Mouse (Mus musculus): ENCODE measurements around the gene Fdx1l. TPM values are rescaled to one million over a fixed set of nuclear protein-coding genes. Genes with fewer than 3 reads are reported as not detected.
A peak's percentile ranks its signal among the peaks of the same experiment; 100 is the strongest.

The Fdx1l gene
- polyA plus RNA-seq, 1 experiment from 2014 or later: 46.5 TPM

DNA sequence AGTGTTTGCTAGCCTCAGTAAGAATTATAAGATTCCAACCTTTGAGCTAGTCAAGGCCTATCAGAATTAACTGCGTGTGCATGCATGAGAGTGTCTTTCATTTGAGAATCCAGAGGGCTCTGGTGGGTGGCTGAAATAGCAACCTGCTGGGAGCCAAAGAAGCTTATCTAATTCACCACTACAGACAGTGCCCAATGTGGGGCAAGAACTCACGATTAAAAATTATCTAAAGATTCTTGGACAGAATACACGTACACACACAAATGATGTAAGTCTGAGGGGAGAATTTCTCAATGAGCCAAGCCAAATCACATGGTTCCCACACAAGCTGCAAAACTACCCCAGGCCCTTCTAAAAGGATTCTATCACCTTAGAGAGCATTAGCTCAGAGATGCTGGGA is 9.9 kb upstream of the Fdx1l start:
- Histone ChIP-seq H3K36me3 (ENCODE audit: control insufficient read depth, insufficient read depth, low read length) (peaks cover 80% of the 10 kb centered on the region), H3K4me2 (ENCODE audit: low read depth, low read length) (no peak overlapping the region), H3K27me3 (ENCODE audit: control insufficient read depth, insufficient read depth, low read depth, low read length) (no peaks in the 10 kb centered on the region), H3K27ac (ENCODE audit: low read length) (no peak overlapping the region), H3K9ac (ENCODE audit: low read length) (no peak overlapping the region), H3K4me1 (replicated peaks; ENCODE audit: control insufficient read depth, insufficient read depth, low read length) (no peaks in the 10 kb centered on the region), H3K9me3 (ENCODE audit: control insufficient read depth, low read length) (no peaks in the 10 kb centered on the region), H3K4me3 (ENCODE audit: low read length) (no peak overlapping the region)
- 72% methylated on average over 3 of the region's 3 CpGs for WGBS
- ATAC-seq (ENCODE audit: low read depth): no peak

DNA sequence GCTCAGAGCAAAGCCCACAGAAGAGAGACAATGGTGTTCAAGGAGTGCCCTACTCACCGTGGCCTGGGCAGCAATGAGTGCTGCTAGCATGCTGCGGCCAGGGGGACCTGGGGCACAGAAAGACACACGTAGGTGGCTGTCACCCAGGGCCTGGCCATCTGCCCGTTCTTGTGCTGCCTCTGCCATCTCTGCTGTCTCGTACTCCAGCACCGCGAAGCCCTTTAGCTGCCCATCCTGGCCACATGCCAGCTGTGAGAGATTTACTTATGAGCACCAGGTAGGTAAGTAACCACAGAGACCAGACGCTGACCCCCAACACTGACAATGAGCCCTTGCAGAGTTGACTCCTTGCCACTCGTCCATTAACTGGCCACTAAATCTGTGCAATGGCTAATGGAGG is 7.7 kb upstream of the Fdx1l start:
- peaks cover 83% of the 10 kb centered on the region for H3K36me3 ChIP-seq (ENCODE audit: control insufficient read depth, insufficient read depth, low read length)
- no peak overlapping the region for H3K27ac ChIP-seq (ENCODE audit: low read length)
- no peak overlapping the region for H3K9ac ChIP-seq (ENCODE audit: low read length)
- WGBS: 83% methylated on average over 9 of the region's 9 CpGs
- H3K9me3 ChIP-seq (ENCODE audit: control insufficient read depth, low read length): no peaks in the 10 kb centered on the region
- H3K4me2 ChIP-seq (ENCODE audit: low read depth, low read length): no peak overlapping the region
- no peaks in the 10 kb centered on the region for H3K4me1 ChIP-seq (replicated peaks; ENCODE audit: control insufficient read depth, insufficient read depth, low read length)
- no peak for ATAC-seq (ENCODE audit: low read depth)
- no peaks in the 10 kb centered on the region for H3K27me3 ChIP-seq (ENCODE audit: control insufficient read depth, insufficient read depth, low read depth, low read length)
- no peak overlapping the region for H3K4me3 ChIP-seq (ENCODE audit: low read length)

- Histone ChIP-seq H3K36me3 (ENCODE audit: control insufficient read depth, insufficient read depth, low read length) (peaks cover 52% of the 10 kb centered on the region), H3K4me2 (ENCODE audit: low read depth, low read length) (no peak overlapping the region), H3K27ac (ENCODE audit: low read length) (no peak overlapping the region), H3K4me1 (replicated peaks; ENCODE audit: control insufficient read depth, insufficient read depth, low read length) (peaks cover 7% of the 10 kb centered on the region), H3K9ac (ENCODE audit: low read length) (no peak overlapping the region), H3K27me3 (ENCODE audit: control insufficient read depth, insufficient read depth, low read depth, low read length) (no peaks in the 10 kb centered on the region), H3K9me3 (ENCODE audit: control insufficient read depth, low read length) (no peaks in the 10 kb centered on the region), H3K4me3 (ENCODE audit: low read length) (no peak overlapping the region)
- no peak for ATAC-seq (ENCODE audit: low read depth)
- 80% methylated on average over 3 of the region's 3 CpGs for WGBS
These were observed 2.2 kb upstream of the Fdx1l start for GRCm38 (mm10) chr9:21075625-21076024.

DNA sequence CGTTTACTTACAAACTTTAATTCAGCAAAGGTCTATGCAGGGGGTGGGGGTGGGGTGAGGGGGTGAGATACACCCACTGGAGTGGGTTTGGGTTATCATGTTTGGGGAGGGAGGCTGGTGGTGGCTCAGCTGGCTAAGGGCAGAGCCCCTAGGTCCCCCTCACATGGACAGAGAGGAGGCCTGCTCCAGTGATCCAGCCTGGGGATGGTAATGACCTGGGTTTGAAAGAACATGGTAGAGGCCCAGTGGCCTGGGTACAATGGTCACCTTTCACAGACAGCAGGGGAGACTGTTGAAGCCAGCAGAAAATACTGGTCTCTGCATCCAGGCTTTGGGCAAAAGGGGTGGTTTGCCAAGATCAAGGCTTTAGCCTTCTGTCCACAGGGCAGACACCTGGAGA is 759 bp upstream of the Fdx1l start:
- no peak overlapping the region for H3K4me3 ChIP-seq (ENCODE audit: low read length)
- peaks cover 7% of the 10 kb centered on the region for H3K4me1 ChIP-seq (replicated peaks; ENCODE audit: control insufficient read depth, insufficient read depth, low read length)
- 0 out of 2 replicates have a peak overlapping the region, but pooled peaks have one; percentile 78 for H3K4me2 ChIP-seq (ENCODE audit: low read depth, low read length)
- H3K27ac ChIP-seq (ENCODE audit: low read length): peak overlapping the region; percentile 62; the same call in 1 of the 2 replicates
- ATAC-seq (ENCODE audit: low read depth): no peak
- peaks cover 37% of the 10 kb centered on the region for H3K36me3 ChIP-seq (ENCODE audit: control insufficient read depth, insufficient read depth, low read length)
- H3K9ac ChIP-seq (ENCODE audit: low read length): no peak overlapping the region
- whole genome bisulfite sequencing: 82% methylated on average over 1 of the region's 1 CpGs
- no peaks in the 10 kb centered on the region for H3K9me3 ChIP-seq (ENCODE audit: control insufficient read depth, low read length)
- no peaks in the 10 kb centered on the region for H3K27me3 ChIP-seq (ENCODE audit: control insufficient read depth, insufficient read depth, low read depth, low read length)

DNA sequence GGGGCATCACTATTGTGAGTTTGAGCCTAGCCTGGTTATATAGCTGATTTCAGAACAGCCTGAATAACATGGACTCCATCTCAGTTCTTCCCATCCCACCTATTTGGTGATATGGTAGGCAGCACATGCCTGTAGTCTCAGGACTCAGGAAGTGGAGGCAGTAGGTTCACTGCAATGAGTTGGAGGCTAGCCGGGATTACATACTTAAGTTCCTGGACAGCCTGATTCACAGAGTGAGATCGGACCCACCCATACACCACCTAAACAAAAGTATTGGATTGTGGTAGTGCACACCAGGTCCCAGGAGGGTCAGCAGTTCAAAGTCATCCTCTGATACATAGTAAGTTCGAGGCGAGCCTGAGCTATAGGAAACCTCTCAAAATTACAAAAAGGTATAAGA is 773 bp downstream of the Fdx1l start:
- WGBS: 6% methylated on average over 4 of the region's 4 CpGs
- H3K9ac ChIP-seq (ENCODE audit: low read length): peak overlapping the region; percentile 78
- no peaks in the 10 kb centered on the region for H3K27me3 ChIP-seq (ENCODE audit: control insufficient read depth, insufficient read depth, low read depth, low read length)
- no peaks in the 10 kb centered on the region for H3K9me3 ChIP-seq (ENCODE audit: control insufficient read depth, low read length)
- ATAC-seq (ENCODE audit: low read depth): peak; percentile 2; the same call in 1 of the 2 replicates
- peaks cover 7% of the 10 kb centered on the region for H3K4me1 ChIP-seq (replicated peaks; ENCODE audit: control insufficient read depth, insufficient read depth, low read length)
- peak overlapping the region; percentile 68 for H3K4me3 ChIP-seq (ENCODE audit: low read length)
- peaks cover 24% of the 10 kb centered on the region for H3K36me3 ChIP-seq (ENCODE audit: control insufficient read depth, insufficient read depth, low read length)
- H3K4me2 ChIP-seq (ENCODE audit: low read depth, low read length): peak overlapping the region; percentile 78
- no peak overlapping the region for H3K27ac ChIP-seq (ENCODE audit: low read length)

DNA sequence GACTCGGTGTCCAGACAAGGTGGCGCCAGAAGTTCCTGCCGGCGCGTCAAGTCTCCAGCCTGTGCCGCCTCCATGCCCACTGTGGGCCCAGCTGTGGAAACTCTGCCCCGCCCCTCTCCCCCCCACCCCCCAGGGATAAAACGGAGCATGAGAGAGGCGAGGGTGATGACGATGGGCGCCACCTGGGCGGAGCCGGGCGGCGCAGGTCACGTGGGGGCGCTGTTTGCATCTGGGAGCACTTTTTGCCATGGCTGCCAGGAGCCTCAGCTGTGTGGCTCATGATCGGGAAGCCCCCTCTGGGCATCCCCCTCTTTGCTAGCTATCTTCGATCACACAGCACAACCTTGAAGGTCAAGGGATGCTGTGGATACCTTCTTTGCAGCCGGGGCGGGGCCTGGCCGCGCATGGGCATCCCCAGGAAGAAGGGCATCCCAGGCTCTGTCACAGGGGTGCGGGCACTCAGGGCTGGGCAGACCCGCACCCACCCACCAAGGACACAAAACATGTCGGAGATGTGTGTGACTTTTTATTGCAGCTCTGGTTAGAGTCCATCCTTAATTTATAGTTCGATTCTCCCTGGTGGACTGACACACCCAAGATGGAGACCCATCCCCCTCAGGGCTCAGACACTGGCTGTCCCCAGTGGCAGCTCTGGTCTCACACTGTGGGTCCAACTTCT is 6.3 kb downstream of the Fdx1l start, which contains the start of gene Zglp1:
Gene Zglp1 (minus strand): TSS at position 88 of the 679 bp plus-strand sequence.
- ATAC-seq (ENCODE audit: low read depth): no peak
- Histone ChIP-seq H3K27ac (ENCODE audit: low read length) (no peak within 1 kb of the TSS), H3K36me3 (ENCODE audit: control insufficient read depth, insufficient read depth, low read length) (peaks cover 12% of the 10 kb centered on the region), H3K4me3 (ENCODE audit: low read length) (no peak within 1 kb of the TSS), H3K27me3 (ENCODE audit: control insufficient read depth, insufficient read depth, low read depth, low read length) (no peaks in the 10 kb centered on the region), H3K9ac (ENCODE audit: low read length) (no peak within 1 kb of the TSS), H3K4me2 (ENCODE audit: low read depth, low read length) (no peak within 1 kb of the TSS), H3K4me1 (replicated peaks; ENCODE audit: control insufficient read depth, insufficient read depth, low read length) (no peaks in the 10 kb centered on the region; the same call in none of the 2 replicates), H3K9me3 (ENCODE audit: control insufficient read depth, low read length) (no peaks in the 10 kb centered on the region)
- WGBS: 79% methylated on average over 27 of the region's 27 CpGs

DNA sequence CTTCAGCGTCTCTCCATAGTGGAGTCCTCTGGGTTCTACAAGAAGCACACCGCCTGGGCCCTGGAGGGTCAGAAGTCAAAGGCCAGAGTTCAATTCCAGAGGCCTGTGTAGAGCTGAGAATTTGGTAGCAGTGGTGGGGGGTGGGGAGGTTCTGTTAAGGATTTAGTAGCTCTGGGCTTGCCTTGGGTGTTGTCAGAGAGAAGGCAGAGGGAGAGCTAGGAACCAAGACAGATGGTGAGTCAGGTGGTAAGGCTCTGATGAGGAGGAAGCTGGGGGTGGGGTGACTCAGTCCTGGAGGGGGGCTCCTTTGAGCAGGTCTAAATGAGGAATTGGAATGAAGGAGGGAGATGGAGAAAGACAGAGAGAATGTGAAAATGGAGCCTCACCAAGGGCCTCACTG is 10.5 kb downstream of the Fdx1l start:
- no peak overlapping the region for H3K4me2 ChIP-seq (ENCODE audit: low read depth, low read length)
- no peak for ATAC-seq (ENCODE audit: low read depth)
- no peak overlapping the region for H3K27ac ChIP-seq (ENCODE audit: low read length)
- no peak overlapping the region for H3K9ac ChIP-seq (ENCODE audit: low read length)
- WGBS: 87% methylated on average over 2 of the region's 2 CpGs
- no peaks in the 10 kb centered on the region for H3K4me1 ChIP-seq (replicated peaks; ENCODE audit: control insufficient read depth, insufficient read depth, low read length)
- H3K9me3 ChIP-seq (ENCODE audit: control insufficient read depth, low read length): no peaks in the 10 kb centered on the region
- no peak overlapping the region for H3K4me3 ChIP-seq (ENCODE audit: low read length)
- no peaks in the 10 kb centered on the region for H3K27me3 ChIP-seq (ENCODE audit: control insufficient read depth, insufficient read depth, low read depth, low read length)
- peaks cover 12% of the 10 kb centered on the region for H3K36me3 ChIP-seq (ENCODE audit: control insufficient read depth, insufficient read depth, low read length)

- no peaks in the 10 kb centered on the region for H3K36me3 ChIP-seq (ENCODE audit: control insufficient read depth, insufficient read depth, low read length)
These were observed 21.8 kb downstream of the Fdx1l start for GRCm38 (mm10) chr9:21051578-21051977.

GRCm38 (mm10) chr9:21045235-21045634 is 28.2 kb downstream of the Fdx1l start:
- Histone ChIP-seq H3K9me3 (ENCODE audit: control insufficient read depth, low read length) (no peaks in the 10 kb centered on the region), H3K4me1 (replicated peaks; ENCODE audit: control insufficient read depth, insufficient read depth, low read length) (no peaks in the 10 kb centered on the region), H3K27ac (ENCODE audit: low read length) (no peak overlapping the region), H3K36me3 (ENCODE audit: control insufficient read depth, insufficient read depth, low read length) (no peaks in the 10 kb centered on the region), H3K4me3 (ENCODE audit: low read length) (no peak overlapping the region), H3K4me2 (ENCODE audit: low read depth, low read length) (no peak overlapping the region), H3K9ac (ENCODE audit: low read length) (no peak overlapping the region), H3K27me3 (ENCODE audit: control insufficient read depth, insufficient read depth, low read depth, low read length) (peaks cover 2% of the 10 kb centered on the region; the same call in 1 of the 2 replicates)
- WGBS: 66% methylated on average over 3 of the region's 3 CpGs
- no peak for ATAC-seq (ENCODE audit: low read depth)

More at GRCm38 (mm10) chr9:21051578-21051977, 21.8 kb downstream of the Fdx1l start:
- no peak overlapping the region for H3K4me2 ChIP-seq (ENCODE audit: low read depth, low read length)
- no peak for ATAC-seq (ENCODE audit: low read depth)
- H3K27ac ChIP-seq (ENCODE audit: low read length): no peak overlapping the region
- WGBS: 48% methylated on average over 10 of the region's 10 CpGs
- H3K27me3 ChIP-seq (ENCODE audit: control insufficient read depth, insufficient read depth, low read depth, low read length): no peaks in the 10 kb centered on the region
- H3K4me1 ChIP-seq (replicated peaks; ENCODE audit: control insufficient read depth, insufficient read depth, low read length): no peaks in the 10 kb centered on the region
- no peaks in the 10 kb centered on the region for H3K9me3 ChIP-seq (ENCODE audit: control insufficient read depth, low read length)
- H3K9ac ChIP-seq (ENCODE audit: low read length): no peak overlapping the region
- H3K4me3 ChIP-seq (ENCODE audit: low read length): no peak overlapping the region

Measured in lung, embryonic 16.5 days (tissue).